Mouse (Mus musculus) embryonic fibroblast, embryonic 13.5 days (primary cell): Measurements from ENCODE around the gene Daam1.

Experiments used
- CTCF ChIP-seq: IDR thresholded peaks from 2 replicates; pipeline ENCODE4 v1.5.1; 2011; ENCODE audit warnings: mild to moderate bottlenecking, control low read depth, low read length, moderate library complexity, borderline replicate concordance; ENCODE audit not compliant: insufficient read depth
- POLR2A ChIP-seq: IDR thresholded peaks from 2 replicates; pipeline ENCODE4 v1.6.1; 2011; ENCODE audit warnings: low read depth, mild to moderate bottlenecking, control low read depth, low read length, moderate library complexity

DNA sequence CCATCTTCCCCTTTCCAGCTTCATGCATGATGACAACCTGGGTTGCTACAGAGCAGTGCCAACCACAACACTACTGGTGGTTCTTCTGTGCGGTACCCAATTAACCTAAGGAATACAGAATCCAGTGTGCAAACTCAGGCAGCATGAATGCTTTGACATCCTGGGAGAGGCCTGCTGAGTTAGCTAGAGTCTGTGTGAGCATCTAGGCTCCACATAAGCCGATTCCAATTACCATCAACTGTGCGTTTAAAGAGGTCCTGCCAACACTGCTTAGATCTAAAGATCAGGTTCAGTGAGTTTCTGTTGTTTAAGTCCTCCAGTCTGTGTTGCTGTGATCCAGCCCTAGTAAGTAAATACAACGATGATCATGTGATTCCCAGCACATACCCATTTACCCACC is 189.4 kb downstream of the Daam1 start:
- TF ChIP-seq CTCF, result no peak
- no peak for TF ChIP-seq POLR2A
